Mouse (Mus musculus) thymus, adult 2 months (tissue): ENCODE data around the gene Fam208b.

Source experiments
- CTCF ChIP-seq: fragments of 200-500 bp; IDR thresholded peaks from 2 replicates; pipeline ENCODE4 v1.5.1; 2012; ENCODE audit warnings: mild to moderate bottlenecking, control low read depth, low read length, moderate library complexity, borderline replicate concordance; ENCODE audit not compliant: control insufficient read depth, poor library complexity, insufficient read depth; ENCODE audit errors: extremely low read depth
- POLR2A ChIP-seq: fragments of 200-500 bp; IDR thresholded peaks from 2 replicates; pipeline ENCODE4 v1.6.1; 2012; ENCODE audit warnings: mild to moderate bottlenecking, low read length, control low read depth, moderate library complexity; ENCODE audit not compliant: control insufficient read depth, poor library complexity, insufficient read depth; ENCODE audit errors: extremely low read depth

DNA sequence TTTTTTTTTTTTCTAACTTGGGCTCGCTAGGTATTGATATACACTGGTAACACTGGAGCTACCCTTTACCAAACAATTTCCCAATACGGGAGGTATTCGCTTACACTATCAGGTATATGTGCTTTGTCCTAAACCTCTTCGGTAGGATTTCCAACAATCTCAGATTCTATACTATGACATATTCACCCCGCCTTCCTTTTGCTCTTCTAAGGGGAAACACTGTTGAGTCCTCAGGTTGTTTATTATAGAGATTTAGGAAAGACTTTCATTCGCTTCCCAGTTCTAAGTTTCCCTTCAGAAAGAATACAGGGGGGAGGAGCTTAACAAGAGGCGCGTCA, 1.2 kb downstream of the Fam208b start:
- TF ChIP-seq CTCF (no peak), POLR2A (no peak)
